Mouse (Mus musculus): ENCODE data around the gene Grm8.

DNA sequence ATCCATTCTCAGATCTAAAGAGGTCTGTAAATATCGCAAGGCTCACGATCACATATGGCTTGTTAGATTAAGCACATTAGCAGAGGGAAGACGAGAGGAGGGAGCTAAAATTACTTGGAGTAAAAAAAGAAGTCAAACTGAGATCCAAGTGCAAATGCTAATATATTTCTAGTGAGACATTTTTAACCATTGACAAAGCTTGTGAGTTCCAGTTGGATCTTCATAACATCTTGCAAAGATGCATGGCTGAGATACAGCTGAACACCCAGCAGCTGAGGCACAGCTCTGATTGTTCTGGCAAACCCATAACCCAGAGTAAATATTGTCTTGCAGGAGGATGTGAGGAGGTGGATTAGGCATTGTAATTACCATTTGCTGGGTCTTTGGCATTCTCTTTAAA is 445.6 kb downstream of the Grm8 start:
- TF ChIP-seq POLR2AphosphoS5 (IDR thresholded peaks at IDR 0.05; ENCODE audit: insufficient replicate concordance, low read depth, low read length) (no peak), CTCF (IDR thresholded peaks at IDR 0.05; ENCODE audit: low read depth, low read length) (no peak), GATA1 (IDR thresholded peaks at IDR 0.05; ENCODE audit: borderline replicate concordance, low read length) (no peak)
